Mouse (Mus musculus) lung, embryonic 16.5 days (tissue): ENCODE measurements around the gene Erich6. TPM values are rescaled to one million over a fixed set of nuclear protein-coding genes. Genes with fewer than 3 reads are reported as not detected.
A peak's percentile ranks its signal among the peaks of the same experiment; 100 is the strongest.
"Not testable (repeated sequence)": the region's sequence is repeated elsewhere in the genome, so short reads cannot be mapped to it uniquely, and the experiment has no call there.

ENCODE experiments used
- ATAC-seq: fragments of 200-750 bp; cut with Nextera tagmentation; 2 replicates; pipeline ENCODE4 v1.8.0; 2017; ENCODE audit warnings: low read depth, mild to moderate bottlenecking, moderate library complexity
- H3K27ac ChIP-seq: fragments of 300-500 bp; sonication (generic); 2 replicates; pipeline ENCODE4 v1.5.1; 2014; ENCODE audit warnings: mild to moderate bottlenecking, control low read depth, low read length
- H3K27me3 ChIP-seq: fragments of 300-500 bp; sonication (generic); 2 replicates; pipeline ENCODE4 v1.6.1; 2014; ENCODE audit warnings: low read depth, low read length, mixed read lengths; ENCODE audit not compliant: control insufficient read depth, insufficient read depth
- H3K36me3 ChIP-seq: fragments of 300-500 bp; sonication (generic); 2 replicates; pipeline ENCODE4 v1.6.1; 2014; ENCODE audit warnings: low read length; ENCODE audit not compliant: control insufficient read depth, insufficient read depth
- H3K4me1 ChIP-seq: fragments of 300-500 bp; sonication (generic); replicated peaks from 2 replicates; pipeline ENCODE4 v1.6.1; 2014; ENCODE audit warnings: low read length, mixed read lengths; ENCODE audit not compliant: control insufficient read depth, insufficient read depth
- H3K4me2 ChIP-seq: fragments of 300-500 bp; sonication (generic); 2 replicates; pipeline ENCODE4 v1.6.1; 2014; ENCODE audit warnings: low read depth, low read length, control low read depth
- H3K4me3 ChIP-seq: fragments of 300-500 bp; sonication (generic); 2 replicates; pipeline ENCODE4 v1.5.1; 2014; ENCODE audit warnings: mild to moderate bottlenecking, low read length, control low read depth
- H3K9ac ChIP-seq: fragments of 300-500 bp; sonication (generic); 2 replicates; pipeline ENCODE4 v1.6.1; 2014; ENCODE audit warnings: low read length, control low read depth
- H3K9me3 ChIP-seq: fragments of 300-500 bp; sonication (generic); 2 replicates; pipeline ENCODE4 v1.6.1; 2016; ENCODE audit warnings: low read length; ENCODE audit not compliant: control insufficient read depth
- WGBS: fragments of 180-500 bp; shearing (Covaris S2); extraction: QIAGEN DNeasy Blood & Tissue Kit; methylation state at CpG from one replicate; pipeline ENCODE4 v1.1.7; 2014; 5-methylcytosine and 5-hydroxymethylcytosine counted together
- polyA plus RNA-seq: library from polyadenylated mRNA; unstranded; fragments of >200 nt; fragmentation: Nextera tagmentation; extraction: Ambion mirVana; gene quantifications from 2 replicates; pipeline ENCODE4 v1.2.1, GENCODE M21; 2015

Erich6 gene
- polyA plus RNA-seq, 1 experiment from 2014 or later, result not detected

DNA sequence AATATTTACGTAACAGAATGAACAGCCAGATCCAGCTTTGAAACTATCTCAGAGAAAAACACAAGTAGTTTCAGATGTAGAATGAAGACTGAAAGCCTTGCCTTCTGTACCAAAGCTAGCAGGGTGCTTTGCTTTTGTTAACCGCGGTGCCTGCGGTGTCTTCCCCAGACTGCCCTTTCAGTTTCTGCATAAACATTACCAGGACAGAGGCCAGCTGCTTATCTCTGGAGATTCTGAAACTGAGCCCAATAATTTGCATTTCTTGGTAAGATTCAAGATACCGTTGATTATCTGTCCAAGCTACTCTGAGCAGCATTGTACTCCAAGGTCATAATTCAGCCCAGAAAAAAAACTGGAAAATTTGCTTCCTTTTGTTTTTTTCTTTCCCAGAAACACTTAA, 43.4 kb downstream of the Erich6 start:
- H3K9me3 ChIP-seq, result no peaks in the 10 kb centered on the region
- no peak overlapping the region for H3K4me2 ChIP-seq
- no peaks in the 10 kb centered on the region for H3K27me3 ChIP-seq
- H3K36me3 ChIP-seq, result peaks cover 7% of the 10 kb centered on the region; the same call in 1 of the 2 replicates
- WGBS, result 58% methylated on average over 5 of the region's 5 CpGs
- H3K9ac ChIP-seq, result no peak overlapping the region
- no peak overlapping the region for H3K27ac ChIP-seq
- no peaks in the 10 kb centered on the region for H3K4me1 ChIP-seq
- no peak overlapping the region for H3K4me3 ChIP-seq
- ATAC-seq, result no peak

DNA sequence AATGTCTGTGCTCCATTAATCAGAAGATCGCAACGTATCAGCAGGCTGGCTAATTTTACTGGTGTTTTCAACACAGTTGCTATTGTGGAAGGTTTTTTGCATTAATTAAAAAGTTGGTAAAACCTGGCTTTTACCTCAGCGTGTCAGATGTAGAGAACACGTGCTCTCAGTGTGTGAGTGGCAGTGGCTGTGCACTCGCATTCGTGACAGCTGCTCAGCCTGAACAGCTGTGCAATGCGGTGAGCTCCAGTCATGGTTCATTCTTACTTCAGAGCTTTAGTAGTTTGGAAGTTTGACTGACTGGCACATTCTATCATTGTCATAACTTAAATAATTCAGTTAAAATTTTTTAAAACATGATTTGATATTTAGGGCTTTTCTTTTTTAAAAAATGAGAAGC, 44.3 kb downstream of the Erich6 start:
- not testable (repeated sequence) for H3K4me1 ChIP-seq, H3K27me3 ChIP-seq, H3K27ac ChIP-seq, H3K4me2 ChIP-seq, H3K36me3 ChIP-seq, ATAC-seq, H3K4me3 ChIP-seq, H3K9ac ChIP-seq, H3K9me3 ChIP-seq
- WGBS, result 91% methylated on average over 7 of the region's 7 CpGs

DNA sequence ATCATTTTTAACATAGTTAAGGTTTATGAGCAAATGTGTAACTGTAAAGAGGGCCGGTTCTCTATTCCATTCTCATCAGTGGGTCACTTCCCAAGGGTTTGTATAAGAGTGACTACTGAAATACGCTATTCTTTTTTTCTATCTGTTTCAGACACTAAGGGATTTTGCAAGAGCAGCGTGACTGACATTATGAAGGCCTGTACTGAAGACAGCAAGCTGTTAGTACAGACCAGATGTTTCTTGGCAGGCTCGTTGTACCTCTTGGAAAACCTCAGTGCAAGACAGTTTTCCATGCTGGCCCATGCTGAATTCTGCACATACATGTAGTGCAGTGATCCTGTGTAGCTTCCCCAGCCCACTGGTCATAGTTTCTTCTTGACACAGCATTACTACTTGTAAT, 46.5 kb downstream of the Erich6 start:
- not testable (repeated sequence) for H3K9me3 ChIP-seq, H3K27ac ChIP-seq, H3K4me3 ChIP-seq, H3K4me2 ChIP-seq, H3K27me3 ChIP-seq, H3K9ac ChIP-seq, H3K4me1 ChIP-seq
- peak; percentile 61 for ATAC-seq
- peaks cover 13% of the 10 kb centered on the region for H3K36me3 ChIP-seq
- 73% methylated on average over 4 of the region's 4 CpGs for WGBS

GRCm38 (mm10) chr3:58582788-58583426, 54.1 kb downstream of the Erich6 start:
- H3K4me1 ChIP-seq, result peaks cover 3% of the 10 kb centered on the region; the same call in 1 of the 2 replicates
- H3K9me3 ChIP-seq, result no peaks in the 10 kb centered on the region
- H3K4me3 ChIP-seq, result no peak overlapping the region
- no peak overlapping the region for H3K4me2 ChIP-seq
- WGBS, result 81% methylated on average over 5 of the region's 5 CpGs
- peaks cover 9% of the 10 kb centered on the region; the same call in 1 of the 2 replicates for H3K36me3 ChIP-seq
- H3K9ac ChIP-seq, result no peak overlapping the region
- no peak for ATAC-seq
- no peaks in the 10 kb centered on the region for H3K27me3 ChIP-seq
- H3K27ac ChIP-seq, result no peak overlapping the region

DNA sequence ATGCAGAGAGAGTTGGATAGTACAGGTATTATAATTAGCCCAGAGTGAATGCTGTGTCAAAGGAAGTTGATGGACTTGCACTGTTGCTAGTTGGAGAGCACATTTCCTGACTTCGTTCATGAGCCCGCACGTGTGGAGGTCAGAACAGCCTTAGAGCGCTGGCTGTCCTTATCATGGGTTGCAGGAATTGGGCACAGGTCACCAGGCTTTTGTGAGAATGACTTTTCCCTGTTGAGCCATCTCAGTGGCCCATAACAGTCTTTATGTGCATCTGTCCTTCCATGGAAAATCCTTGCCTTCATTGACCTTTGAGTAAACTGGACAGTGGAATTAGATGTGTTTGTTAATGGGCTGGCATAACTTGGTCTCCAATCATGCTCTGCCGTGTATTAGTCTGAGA, 54.7 kb downstream of the Erich6 start:
- no peak overlapping the region for H3K4me2 ChIP-seq
- no peak for ATAC-seq
- H3K27ac ChIP-seq, result no peak overlapping the region
- peaks cover 6% of the 10 kb centered on the region; the same call in 1 of the 2 replicates for H3K4me1 ChIP-seq
- H3K27me3 ChIP-seq, result no peaks in the 10 kb centered on the region
- 78% methylated on average over 5 of the region's 5 CpGs for WGBS
- no peaks in the 10 kb centered on the region for H3K9me3 ChIP-seq
- H3K9ac ChIP-seq, result no peak overlapping the region
- no peak overlapping the region for H3K4me3 ChIP-seq
- peaks cover 9% of the 10 kb centered on the region; the same call in 1 of the 2 replicates for H3K36me3 ChIP-seq

DNA sequence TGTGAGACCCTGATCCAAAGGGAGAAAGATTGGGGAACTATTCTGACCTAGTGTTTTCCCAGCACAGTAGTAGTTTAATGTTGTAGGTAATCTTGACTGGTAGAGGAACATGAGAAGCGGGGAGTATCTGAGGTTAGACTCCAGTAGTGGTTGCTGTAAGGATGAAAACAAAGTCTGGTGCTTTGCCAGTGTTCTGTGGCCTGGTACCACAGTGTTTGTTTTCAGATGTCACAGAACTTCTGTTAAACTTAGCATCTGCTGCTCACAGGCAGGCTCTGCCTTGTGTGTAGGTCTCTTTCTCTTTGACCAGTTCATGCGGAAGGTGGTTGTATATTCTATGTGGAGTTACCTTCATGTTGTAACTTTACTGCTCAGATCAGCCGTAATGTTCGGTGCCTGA, 55.5 kb downstream of the Erich6 start:
- Histone ChIP-seq H3K4me2 (no peak overlapping the region), H3K9me3 (no peaks in the 10 kb centered on the region), H3K9ac (no peak overlapping the region), H3K27ac (no peak overlapping the region), H3K27me3 (no peaks in the 10 kb centered on the region), H3K4me1 (peaks cover 6% of the 10 kb centered on the region; the same call in 1 of the 2 replicates), H3K4me3 (no peak overlapping the region), H3K36me3 (peaks cover 9% of the 10 kb centered on the region; the same call in 1 of the 2 replicates)
- 78% methylated on average over 4 of the region's 4 CpGs for WGBS
- no peak for ATAC-seq

DNA sequence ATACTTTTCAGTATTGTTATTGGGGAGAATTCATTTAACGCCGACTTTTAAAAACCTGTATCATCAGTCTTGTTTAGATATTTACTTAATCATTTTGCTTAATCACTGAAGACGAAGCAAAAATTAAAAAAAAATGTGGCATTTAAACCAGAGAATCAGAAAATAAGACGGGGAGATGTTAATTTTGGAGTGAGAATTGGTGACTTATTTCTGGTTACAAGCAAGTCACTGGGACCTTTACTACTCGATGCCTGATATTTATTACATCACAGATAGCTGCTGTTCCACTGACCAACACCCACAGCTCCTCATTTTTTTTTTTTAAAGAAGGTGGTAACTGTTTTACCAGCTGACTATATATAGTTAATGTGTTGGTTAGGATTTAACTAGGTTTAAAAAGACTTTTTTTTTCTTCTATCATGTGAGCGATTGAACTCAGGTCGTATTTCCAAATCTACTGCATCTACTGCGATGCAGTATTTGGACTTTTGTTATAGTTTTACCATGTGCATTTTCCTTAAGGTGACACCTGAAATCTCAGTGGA, 59.4 kb downstream of the Erich6 start:
- WGBS, result 8% methylated on average over 8 of the region's 8 CpGs
- H3K27ac ChIP-seq, result no peak overlapping the region

DNA sequence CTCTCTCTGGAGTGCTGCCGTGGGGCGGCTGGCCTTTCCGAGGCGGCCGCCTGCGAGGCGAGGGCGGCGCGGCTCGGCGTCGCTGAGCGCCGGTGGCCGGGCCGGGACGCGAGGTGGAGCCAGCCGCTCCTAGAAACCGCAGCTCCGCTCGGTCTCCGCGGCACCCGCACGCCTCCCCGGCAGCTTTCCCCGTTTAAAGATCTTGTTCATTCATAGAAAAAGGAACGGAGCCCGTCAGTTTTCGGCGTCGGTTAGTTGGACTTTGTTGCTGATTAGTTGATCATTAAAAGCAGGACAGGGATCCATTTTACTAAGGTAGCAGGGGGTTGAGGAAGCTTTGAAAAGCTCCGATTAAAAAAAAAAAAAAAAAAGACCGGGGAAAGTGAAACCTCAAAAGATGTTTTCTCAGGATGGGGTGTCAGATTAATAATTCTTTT, 59.9 kb downstream of the Erich6 start:
- Histone ChIP-seq H3K4me1 (peaks cover 6% of the 10 kb centered on the region; the same call in 1 of the 2 replicates), H3K9ac (peak overlapping the region; percentile 99), H3K27me3 (no peaks in the 10 kb centered on the region), H3K4me3 (peak overlapping the region; percentile 92), H3K4me2 (peak overlapping the region; percentile 62), H3K27ac (peak overlapping the region; percentile 99), H3K36me3 (0 out of 2 replicates have a peak, but pooled peaks cover 3% of the 10 kb centered on the region), H3K9me3 (no peaks in the 10 kb centered on the region)
- ATAC-seq, result peak; percentile 85
- under 1% methylated on average over 36 of the region's 36 CpGs for WGBS

More for the DNA sequence above, 59.4 kb downstream of the Erich6 start:
- ATAC-seq, result no peak
- H3K4me2 ChIP-seq, result peak overlapping the region; percentile 62
- peak overlapping the region; percentile 92 for H3K4me3 ChIP-seq
- no peaks in the 10 kb centered on the region for H3K27me3 ChIP-seq
- no peaks in the 10 kb centered on the region for H3K9me3 ChIP-seq
- H3K4me1 ChIP-seq, result peaks cover 6% of the 10 kb centered on the region; the same call in 1 of the 2 replicates
- H3K9ac ChIP-seq, result peak overlapping the region; percentile 99
- 0 out of 2 replicates have a peak, but pooled peaks cover 3% of the 10 kb centered on the region for H3K36me3 ChIP-seq

- H3K36me3 ChIP-seq, result 0 out of 2 replicates have a peak, but pooled peaks cover 3% of the 10 kb centered on the region
- no peaks in the 10 kb centered on the region for H3K27me3 ChIP-seq
- no peaks in the 10 kb centered on the region for H3K9me3 ChIP-seq
- H3K27ac ChIP-seq, result peak within 1 kb of the TSS; percentile 99
- peak within 1 kb of the TSS; percentile 99 for H3K9ac ChIP-seq
- WGBS, result 2% methylated on average over 49 of the region's 59 CpGs
- H3K4me1 ChIP-seq, result peaks cover 6% of the 10 kb centered on the region; the same call in 1 of the 2 replicates
- peak within 1 kb of the TSS; percentile 62 for H3K4me2 ChIP-seq
- peak; percentile 96 for ATAC-seq
- peak within 1 kb of the TSS; percentile 92 for H3K4me3 ChIP-seq
Observed at GRCm38 (mm10) chr3:58576137-58577066, 60.6 kb downstream of the Erich6 start, which contains the start of gene Selenot. Gene Selenot, plus strand, starts transcription at chr3:58576636.
